Mouse (Mus musculus) liver, embryonic 14.5 days (tissue): ENCODE measurements around the gene Tyw1.

Experiments
- CTCF ChIP-seq: IDR thresholded peaks from 2 replicates; pipeline ENCODE4 v1.5.1; 2016; ENCODE audit warnings: antibody characterized with exemption, low read depth, control low read depth
- EP300 ChIP-seq: IDR thresholded peaks from 2 replicates; pipeline ENCODE4 v1.6.1; 2016; ENCODE audit warnings: antibody characterized with exemption, low read depth

DNA sequence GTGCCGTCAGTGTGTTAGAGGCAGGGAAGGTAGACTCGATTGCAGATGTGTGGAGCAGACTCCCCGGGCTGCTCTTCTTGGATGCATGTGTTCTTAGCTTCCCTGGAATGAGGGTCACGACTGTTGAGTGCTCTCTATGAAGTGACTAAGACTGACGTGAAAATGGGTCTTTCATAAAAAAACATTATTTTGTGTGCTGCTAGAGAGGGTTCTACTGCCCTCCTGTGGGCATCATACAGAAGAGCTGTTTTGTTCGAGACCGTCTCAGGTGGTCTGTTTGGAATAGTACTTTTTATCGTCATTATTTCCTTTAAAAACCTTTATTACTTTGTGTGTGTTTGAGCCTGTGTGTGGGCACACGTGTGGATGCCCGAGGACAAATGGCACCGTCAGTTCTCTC lies 8.0 kb downstream of the Tyw1 start:
- TF ChIP-seq CTCF (peak; percentile 39), EP300 (no peak)
